Mouse (Mus musculus) forebrain, embryonic 10.5 days (tissue): ENCODE results near the gene Pgghg. TPM values are rescaled to one million over a fixed set of nuclear protein-coding genes. Genes with fewer than 3 reads are reported as not detected.

Experiments
- DNase-seq: peaks from one replicate; pipeline ENCODE4 v3.0.0-alpha.2; 2017; ENCODE audit warnings: low spot score; ENCODE audit errors: extremely low spot score
- H3K27ac ChIP-seq: fragments of 300-500 bp; sonication (generic); 2 replicates; pipeline ENCODE4 v1.5.1; 2016; ENCODE audit warnings: mild to moderate bottlenecking
- H3K27me3 ChIP-seq: fragments of 300-500 bp; sonication (generic); 2 replicates; pipeline ENCODE4 v1.6.1; 2016; ENCODE audit warnings: mild to moderate bottlenecking; ENCODE audit not compliant: poor library complexity, severe bottlenecking
- H3K36me3 ChIP-seq: fragments of 300-500 bp; sonication (generic); replicated peaks from 2 replicates; pipeline ENCODE4 v1.6.1; 2016; ENCODE audit warnings: mild to moderate bottlenecking, moderate library complexity
- H3K4me1 ChIP-seq: fragments of 300-500 bp; sonication (generic); 2 replicates; pipeline ENCODE4 v1.6.1; 2016
- H3K4me3 ChIP-seq: fragments of 300-500 bp; sonication (generic); 2 replicates; pipeline ENCODE4 v1.5.1; 2016; ENCODE audit warnings: mild to moderate bottlenecking, moderate library complexity
- H3K9me3 ChIP-seq: fragments of 300-500 bp; sonication (generic); 2 replicates; pipeline ENCODE4 v1.6.1; 2016; ENCODE audit warnings: mild to moderate bottlenecking, moderate library complexity
- WGBS: fragments of 180-500 bp; shearing (Covaris S2); methylation state at CpG from one replicate; pipeline ENCODE4 v1.1.7; 2016; 5-methylcytosine and 5-hydroxymethylcytosine counted together
- polyA plus RNA-seq: library from polyadenylated mRNA; unstranded; fragments of >200 nt; fragmentation: Nextera tagmentation; extraction: Ambion mirVana; gene quantifications from 2 replicates; pipeline ENCODE4 v1.2.1, GENCODE M21; 2016

The Pgghg gene
- polyA plus RNA-seq, 1 experiment from 2014 or later, result 14.5 TPM

DNA sequence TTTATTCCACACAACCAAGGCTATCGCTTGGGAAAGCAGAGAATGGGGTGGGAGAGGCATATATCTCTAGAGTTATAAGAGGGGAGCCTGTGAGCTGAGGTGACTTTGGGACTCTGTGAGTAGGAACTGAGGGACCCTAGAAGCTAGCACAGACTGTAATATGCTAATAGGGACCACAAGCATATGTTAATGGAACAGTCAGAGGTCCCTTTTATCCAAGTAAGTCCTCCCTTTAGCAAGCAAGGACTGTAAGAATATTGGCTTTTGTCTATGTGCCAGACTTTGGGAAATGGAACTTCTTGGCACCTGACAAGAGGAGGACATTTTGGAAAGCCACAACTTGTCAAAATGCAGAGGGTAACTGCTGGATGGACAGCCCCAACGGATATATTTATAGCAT lies 2.3 kb upstream of the Pgghg start:
- Histone ChIP-seq H3K36me3 (no peaks in the 10 kb centered on the region), H3K4me1 (peaks cover 36% of the 10 kb centered on the region), H3K4me3 (no peak overlapping the region), H3K27me3 (peaks cover 14% of the 10 kb centered on the region), H3K9me3 (no peaks in the 10 kb centered on the region), H3K27ac (no peak overlapping the region)
- DNase-seq, result no peak
- 18% methylated on average over 2 of the region's 2 CpGs for whole genome bisulfite sequencing

DNA sequence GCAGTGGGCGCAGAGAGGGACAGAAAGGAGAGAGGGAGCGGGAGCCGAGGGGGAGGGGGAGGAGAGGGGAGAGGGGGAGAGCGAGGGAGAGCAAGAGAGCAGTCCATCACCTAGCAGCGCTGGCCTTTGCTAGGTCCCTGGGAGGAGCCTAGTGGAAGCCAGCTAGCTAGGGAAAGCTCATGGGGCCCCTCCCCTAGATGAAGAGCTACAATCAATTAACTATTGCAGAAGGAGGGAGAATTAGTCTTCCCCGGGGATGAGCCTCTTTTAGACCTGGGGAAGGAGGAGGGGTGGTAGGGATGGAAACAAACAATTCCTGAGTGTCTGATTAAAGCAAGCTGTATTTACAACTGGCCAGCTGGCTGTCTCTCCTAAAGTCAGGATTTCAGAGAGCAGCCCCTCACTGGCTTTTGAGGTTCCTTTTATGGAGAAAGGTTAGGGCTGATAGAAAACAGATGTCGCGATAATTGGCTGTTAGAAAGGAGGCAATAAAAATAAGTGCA lies 1.5 kb upstream of the Pgghg start:
- 11% methylated on average over 8 of the region's 8 CpGs for WGBS
- Histone ChIP-seq H3K4me3 (0 out of 2 replicates have a peak overlapping the region, but pooled peaks have one; percentile 12), H3K27me3 (peaks cover 14% of the 10 kb centered on the region), H3K4me1 (peaks cover 36% of the 10 kb centered on the region), H3K27ac (peak overlapping the region; percentile 65), H3K36me3 (peaks cover under 1% of the 10 kb centered on the region; the same call in 1 of the 2 replicates), H3K9me3 (no peaks in the 10 kb centered on the region)
- no peak for DNase-seq

DNA sequence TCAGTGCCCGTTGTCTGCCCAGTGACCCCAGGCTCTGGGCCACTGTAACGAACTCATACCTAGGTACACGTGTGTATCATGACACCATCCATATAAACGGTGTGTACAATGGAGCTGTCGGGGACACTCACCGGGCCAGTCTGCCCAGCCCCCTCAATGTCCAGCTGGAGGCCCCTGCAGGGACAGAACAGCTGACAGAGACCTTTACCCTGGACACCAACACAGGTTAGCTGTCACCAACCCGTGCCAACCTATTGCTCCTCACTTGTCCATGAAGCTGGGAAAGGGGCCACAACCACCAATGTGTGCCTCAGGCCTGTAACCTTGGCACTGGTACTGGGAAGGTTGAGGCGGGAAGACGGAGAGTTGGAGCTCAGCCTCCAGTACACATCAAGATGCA lies 1.1 kb downstream of the Pgghg start:
- 68% methylated on average over 9 of the region's 9 CpGs for WGBS
- no peak for DNase-seq
- H3K27ac ChIP-seq, result peak overlapping the region; percentile 92

DNA sequence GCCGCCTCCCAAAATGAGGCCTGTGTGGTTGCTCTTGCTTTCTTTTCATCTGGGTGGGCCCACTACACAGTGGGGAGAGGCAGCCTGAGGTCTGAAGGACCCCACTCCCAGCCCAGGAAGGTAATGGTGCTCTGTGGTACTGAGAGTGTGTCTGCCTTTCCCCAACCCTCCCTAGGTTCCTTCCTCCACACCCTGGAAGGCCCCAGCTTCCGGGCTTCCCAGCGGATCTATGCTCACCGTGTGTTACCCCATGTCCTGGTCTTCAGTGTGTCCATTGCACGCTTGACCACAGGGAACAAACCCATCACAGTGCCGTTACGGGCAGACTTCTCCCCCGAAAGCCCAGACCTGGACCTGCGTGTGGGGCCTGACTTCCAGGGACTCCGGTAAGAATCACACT lies 1.6 kb downstream of the Pgghg start:
- Histone ChIP-seq H3K4me3 (no peak overlapping the region), H3K27me3 (peaks cover 7% of the 10 kb centered on the region), H3K4me1 (peaks cover 36% of the 10 kb centered on the region), H3K9me3 (no peaks in the 10 kb centered on the region), H3K27ac (no peak overlapping the region), H3K36me3 (peaks cover 30% of the 10 kb centered on the region)
- WGBS, result 86% methylated on average over 10 of the region's 10 CpGs
- DNase-seq, result no peak

More for the DNA sequence above, 1.1 kb downstream of the Pgghg start:
- H3K4me3 ChIP-seq, result peak overlapping the region; percentile 63
- peaks cover 7% of the 10 kb centered on the region for H3K27me3 ChIP-seq
- peaks cover 36% of the 10 kb centered on the region for H3K4me1 ChIP-seq
- no peaks in the 10 kb centered on the region for H3K9me3 ChIP-seq
- peaks cover 25% of the 10 kb centered on the region for H3K36me3 ChIP-seq

DNA sequence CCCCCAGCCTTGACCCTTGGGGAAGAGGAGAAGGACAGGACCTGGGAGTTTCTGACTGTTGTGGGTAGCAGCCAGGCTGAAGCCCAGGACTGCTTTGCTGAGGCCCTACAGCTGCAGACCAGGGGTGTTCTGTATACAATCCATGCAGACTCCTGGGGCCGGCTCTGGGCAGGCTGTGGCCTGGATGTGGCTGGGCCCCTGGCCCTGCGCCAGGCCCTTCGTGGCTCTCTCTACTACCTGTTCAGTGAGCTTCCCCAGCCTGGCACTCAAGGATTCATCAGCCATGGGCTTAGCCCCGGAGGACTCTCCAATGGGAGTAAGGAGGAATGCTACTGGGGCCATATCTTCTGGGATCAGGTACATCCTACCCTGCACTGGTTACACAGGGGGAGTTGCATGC lies 2.2 kb downstream of the Pgghg start:
- Histone ChIP-seq H3K36me3 (peaks cover 35% of the 10 kb centered on the region), H3K27ac (no peak overlapping the region), H3K27me3 (peaks cover 7% of the 10 kb centered on the region), H3K4me3 (no peak overlapping the region), H3K9me3 (no peaks in the 10 kb centered on the region), H3K4me1 (peaks cover 36% of the 10 kb centered on the region)
- no peak for DNase-seq
- 84% methylated on average over 4 of the region's 4 CpGs for WGBS

DNA sequence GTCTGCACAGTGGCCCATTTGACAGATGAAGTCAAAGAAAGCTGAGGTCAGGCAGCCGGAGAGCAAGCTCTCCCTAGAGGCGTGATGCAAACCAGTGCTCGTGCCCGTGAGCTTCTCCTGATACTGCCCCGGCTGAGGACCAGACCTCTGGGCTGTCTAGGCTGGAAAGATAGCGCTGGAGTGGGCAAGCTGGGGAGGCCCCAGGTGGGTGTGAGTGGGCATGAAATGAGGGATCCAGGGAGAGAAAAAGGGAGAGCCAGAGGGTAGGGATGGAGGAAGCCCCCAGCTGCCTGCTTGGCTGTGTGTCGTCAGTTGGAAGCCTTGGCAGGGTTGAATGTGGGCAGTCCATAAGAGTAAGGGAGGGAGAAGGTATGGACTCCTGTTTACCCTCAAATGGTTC lies 3.0 kb downstream of the Pgghg start:
- DNase-seq, result no peak

DNA sequence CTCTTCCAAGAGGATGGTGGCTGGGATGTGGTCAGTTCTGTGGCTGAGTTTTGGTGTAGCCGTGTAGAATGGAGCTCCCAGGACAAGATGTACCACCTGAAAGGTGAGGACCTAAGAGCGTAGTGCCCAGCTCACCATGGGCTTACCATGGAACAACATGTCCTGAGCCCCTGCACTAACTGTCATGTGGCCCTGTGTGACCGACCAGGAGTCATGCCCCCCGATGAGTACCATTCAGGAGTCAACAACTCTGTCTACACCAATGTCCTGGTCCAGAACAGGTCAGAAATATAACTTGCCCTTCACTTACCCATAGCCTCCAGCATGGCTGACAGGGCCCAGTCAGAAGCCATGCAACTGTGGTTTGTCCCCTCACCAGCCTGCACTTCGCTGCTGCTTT lies 4.1 kb downstream of the Pgghg start:
- Histone ChIP-seq H3K27ac (no peak overlapping the region), H3K27me3 (no peaks in the 10 kb centered on the region), H3K4me1 (peaks cover 30% of the 10 kb centered on the region), H3K9me3 (no peaks in the 10 kb centered on the region), H3K36me3 (peaks cover 54% of the 10 kb centered on the region), H3K4me3 (no peak overlapping the region)
- no peak for DNase-seq
- 91% methylated on average over 5 of the region's 5 CpGs for WGBS

More for the DNA sequence above, 3.0 kb downstream of the Pgghg start:
- H3K4me1 ChIP-seq, result peaks cover 33% of the 10 kb centered on the region
- WGBS, result 93% methylated on average over 7 of the region's 7 CpGs
- H3K27me3 ChIP-seq, result peaks cover 6% of the 10 kb centered on the region
- H3K9me3 ChIP-seq, result no peaks in the 10 kb centered on the region
- peaks cover 44% of the 10 kb centered on the region for H3K36me3 ChIP-seq
- no peak overlapping the region for H3K4me3 ChIP-seq
- no peak overlapping the region for H3K27ac ChIP-seq

DNA sequence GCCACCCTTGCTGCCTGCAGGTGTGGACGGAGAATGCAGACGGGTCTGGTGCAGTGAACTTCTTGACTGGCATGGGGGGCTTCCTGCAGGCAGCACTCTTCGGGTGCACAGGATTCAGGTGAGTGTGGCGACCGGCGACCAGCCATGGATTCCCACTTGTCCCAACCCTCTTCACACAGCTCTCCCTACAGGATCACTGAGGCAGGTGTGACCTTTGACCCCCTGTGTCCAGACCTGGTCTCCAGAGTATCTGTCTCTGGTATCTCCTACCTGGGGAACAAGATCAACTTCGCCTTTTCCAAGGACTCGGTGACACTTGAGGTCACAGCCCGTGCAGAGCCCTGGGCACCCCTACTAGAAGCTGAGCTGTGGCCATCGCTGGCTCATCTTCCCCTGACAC lies 5.1 kb downstream of the Pgghg start:
- 93% methylated on average over 10 of the region's 10 CpGs for WGBS
- no peak overlapping the region for H3K4me3 ChIP-seq
- DNase-seq, result no peak
- H3K4me1 ChIP-seq, result peaks cover 34% of the 10 kb centered on the region
- no peak overlapping the region for H3K27ac ChIP-seq
- peaks cover 55% of the 10 kb centered on the region for H3K36me3 ChIP-seq
- H3K27me3 ChIP-seq, result no peaks in the 10 kb centered on the region
- no peaks in the 10 kb centered on the region for H3K9me3 ChIP-seq

DNA sequence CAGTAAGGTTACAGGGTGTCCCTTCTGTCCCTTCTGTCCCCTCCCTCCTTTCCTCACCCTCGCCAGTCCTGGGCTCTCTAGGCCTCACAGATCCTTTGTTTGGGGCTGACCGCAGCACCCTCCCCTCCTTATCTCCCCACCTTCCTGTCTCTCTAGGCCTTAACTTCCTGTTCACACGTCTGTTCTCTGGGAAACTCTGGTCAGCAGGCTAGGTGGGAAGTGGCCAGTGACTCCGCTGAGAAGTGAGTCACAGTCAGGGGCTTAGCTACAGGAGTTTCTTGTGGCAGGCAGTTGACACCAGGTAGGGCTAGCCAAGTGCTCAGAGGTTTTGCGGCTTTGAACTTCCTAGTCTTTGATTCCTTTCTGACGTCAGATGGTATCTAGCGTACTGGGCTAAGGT lies 5.8 kb downstream of the Pgghg start:
- WGBS, result 73% methylated on average over 7 of the region's 7 CpGs

DNA sequence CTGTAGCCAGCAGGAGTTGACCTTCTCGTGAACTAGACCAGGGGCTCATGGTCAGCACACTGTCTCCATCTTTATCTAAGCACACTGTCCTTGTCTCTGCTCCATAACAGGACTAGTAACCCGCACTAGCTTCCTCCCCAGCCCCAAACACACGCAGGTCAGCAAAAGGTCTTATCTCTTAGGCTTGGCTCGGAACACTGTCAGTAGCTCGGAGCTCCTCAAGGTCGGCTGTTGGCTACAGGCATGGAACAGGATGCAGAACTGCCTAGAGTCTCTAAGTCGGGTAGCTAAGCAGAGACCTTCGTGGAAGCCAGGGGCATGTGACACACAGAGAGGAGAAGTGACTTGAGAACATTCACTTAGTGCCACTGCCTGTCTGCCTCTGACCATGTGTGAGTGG lies 7.0 kb downstream of the Pgghg start:
- peaks cover 33% of the 10 kb centered on the region for H3K4me1 ChIP-seq
- H3K4me3 ChIP-seq, result no peak overlapping the region
- 89% methylated on average over 8 of the region's 8 CpGs for WGBS
- H3K9me3 ChIP-seq, result no peaks in the 10 kb centered on the region
- peaks cover 61% of the 10 kb centered on the region for H3K36me3 ChIP-seq
- no peak overlapping the region for H3K27ac ChIP-seq
- no peak for DNase-seq
- H3K27me3 ChIP-seq, result no peaks in the 10 kb centered on the region

More for the DNA sequence above, 5.8 kb downstream of the Pgghg start:
- Histone ChIP-seq H3K9me3 (no peaks in the 10 kb centered on the region), H3K36me3 (peaks cover 55% of the 10 kb centered on the region), H3K4me1 (peaks cover 33% of the 10 kb centered on the region), H3K27ac (no peak overlapping the region), H3K4me3 (no peak overlapping the region), H3K27me3 (no peaks in the 10 kb centered on the region)
- no peak for DNase-seq

DNA sequence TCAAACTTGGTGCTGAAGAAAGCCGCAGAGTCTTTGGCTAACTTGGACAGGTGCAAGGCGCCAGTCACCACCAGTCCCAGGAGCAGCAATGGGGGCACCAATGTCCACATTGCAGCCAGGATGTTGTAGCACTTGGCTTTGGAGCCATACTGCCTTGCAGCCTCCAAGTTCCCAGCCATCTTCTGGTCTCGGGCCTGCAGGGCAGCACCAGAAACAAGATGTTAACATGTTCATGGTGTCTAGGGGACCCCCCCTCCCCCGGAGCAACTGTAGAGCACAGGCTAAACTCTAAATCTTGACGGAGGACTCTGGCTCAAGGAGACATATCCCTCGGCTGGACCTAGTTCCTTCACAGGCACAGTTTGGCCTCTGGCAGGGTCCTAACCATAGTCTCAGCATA lies 8.1 kb downstream of the Pgghg start:
- no peak for DNase-seq
- no peak overlapping the region for H3K4me3 ChIP-seq
- peaks cover 61% of the 10 kb centered on the region for H3K36me3 ChIP-seq
- no peaks in the 10 kb centered on the region for H3K27me3 ChIP-seq
- no peaks in the 10 kb centered on the region for H3K9me3 ChIP-seq
- peaks cover 41% of the 10 kb centered on the region for H3K4me1 ChIP-seq
- H3K27ac ChIP-seq, result no peak overlapping the region
- WGBS, result 86% methylated on average over 6 of the region's 6 CpGs

DNA sequence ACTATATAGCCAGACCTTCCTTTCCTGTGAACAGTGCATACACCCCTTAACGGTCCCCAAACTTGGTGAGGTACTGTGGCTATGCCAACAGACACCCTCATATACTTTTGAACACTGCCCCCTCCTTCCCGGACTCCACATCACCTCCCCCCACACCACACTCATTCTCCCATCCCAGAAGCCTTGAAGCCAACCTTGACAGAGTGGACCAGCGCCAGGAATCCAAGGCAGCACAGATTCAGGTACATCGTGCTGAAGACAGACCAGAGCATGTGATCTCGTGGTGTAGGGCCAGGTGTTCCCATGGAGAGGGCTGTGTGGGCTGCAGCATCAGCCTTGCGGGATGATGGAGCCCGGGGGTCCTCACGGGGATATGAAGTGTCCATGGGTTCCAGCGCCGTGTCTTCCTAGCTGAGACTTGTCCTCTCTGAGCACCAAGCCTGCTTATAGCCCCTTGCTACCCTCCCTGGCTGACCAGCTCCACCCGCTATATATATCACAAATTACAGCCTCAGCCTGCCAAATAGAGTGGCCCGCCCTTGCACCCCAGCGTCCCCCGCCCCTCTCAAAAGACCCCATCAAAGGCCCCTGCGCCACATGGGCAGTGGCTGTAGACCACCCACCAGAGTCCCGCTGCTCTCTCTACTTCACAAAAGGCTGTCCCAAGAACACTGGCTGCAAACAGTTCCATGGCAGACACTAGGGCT lies 8.8 kb downstream of the Pgghg start, which contains the start of gene Ifitm5:
Ifitm5 (minus strand) TSS at position 468 of the 707 bp plus-strand sequence.
- H3K27me3 ChIP-seq, result no peaks in the 10 kb centered on the region
- H3K36me3 ChIP-seq, result peaks cover 58% of the 10 kb centered on the region
- no peak for DNase-seq
- H3K4me1 ChIP-seq, result peaks cover 48% of the 10 kb centered on the region
- no peak within 1 kb of the TSS for H3K4me3 ChIP-seq
- WGBS, result 80% methylated on average over 16 of the region's 16 CpGs
- H3K9me3 ChIP-seq, result no peaks in the 10 kb centered on the region
- peak within 1 kb of the TSS; percentile 70 for H3K27ac ChIP-seq

DNA sequence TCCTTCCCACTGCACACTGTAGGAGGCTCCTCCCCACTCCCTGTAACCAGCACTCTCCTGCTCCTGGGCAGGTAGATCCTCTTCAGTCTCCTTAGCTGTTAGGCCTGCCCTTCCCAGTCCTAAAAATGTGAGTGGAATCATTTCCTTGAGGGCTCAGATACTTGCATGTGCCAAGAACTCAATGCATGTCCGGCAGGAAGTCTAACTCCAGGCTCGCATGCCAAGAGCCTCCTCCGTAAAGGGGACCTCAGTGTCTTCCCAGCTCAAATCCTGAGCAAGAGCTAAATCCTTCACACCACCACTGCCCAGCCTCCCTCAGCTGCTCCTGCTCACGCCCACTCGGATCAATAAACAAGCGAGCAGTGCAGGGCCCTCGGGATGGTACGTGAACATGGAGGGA lies 9.9 kb downstream of the Pgghg start:
- H3K9me3 ChIP-seq, result no peaks in the 10 kb centered on the region
- DNase-seq, result no peak
- no peak overlapping the region for H3K4me3 ChIP-seq
- peak overlapping the region; percentile 70 for H3K27ac ChIP-seq
- H3K4me1 ChIP-seq, result peaks cover 59% of the 10 kb centered on the region
- H3K27me3 ChIP-seq, result peaks cover 3% of the 10 kb centered on the region; the same call in 1 of the 2 replicates
- peaks cover 49% of the 10 kb centered on the region for H3K36me3 ChIP-seq
- whole genome bisulfite sequencing, result 57% methylated on average over 8 of the region's 8 CpGs
